Mouse (Mus musculus) forebrain, embryonic 16.5 days (tissue): ENCODE data around the gene Zbtb18. TPM values are rescaled to one million over a fixed set of nuclear protein-coding genes. Genes with fewer than 3 reads are reported as not detected.

ENCODE experiments used
- ATAC-seq: fragments of 200-750 bp; cut with Nextera tagmentation; 2 replicates; pipeline ENCODE4 v1.8.0; 2017; ENCODE audit warnings: mild to moderate bottlenecking, moderate library complexity
- H3K27ac ChIP-seq: fragments of 300-500 bp; sonication (generic); 2 replicates; pipeline ENCODE4 v1.5.1; 2014; ENCODE audit warnings: low read length, control low read depth
- H3K27me3 ChIP-seq: fragments of 300-500 bp; sonication (generic); replicated peaks from 2 replicates; pipeline ENCODE4 v1.6.1; 2014; ENCODE audit warnings: low read length; ENCODE audit not compliant: control insufficient read depth, insufficient read depth
- H3K36me3 ChIP-seq: fragments of 300-500 bp; sonication (generic); 2 replicates; pipeline ENCODE4 v1.6.1; 2014; ENCODE audit not compliant: control insufficient read depth, insufficient read depth
- H3K4me1 ChIP-seq: fragments of 300-500 bp; sonication (generic); replicated peaks from 2 replicates; pipeline ENCODE4 v1.6.1; 2014; ENCODE audit warnings: low read length; ENCODE audit not compliant: control insufficient read depth, insufficient read depth
- H3K4me2 ChIP-seq: fragments of 300-500 bp; sonication (generic); 2 replicates; pipeline ENCODE4 v1.6.1; 2014; ENCODE audit warnings: mild to moderate bottlenecking, low read length, control low read depth
- H3K4me3 ChIP-seq: fragments of 300-500 bp; sonication (generic); replicated peaks from 2 replicates; pipeline ENCODE4 v1.5.1; 2014; ENCODE audit warnings: mild to moderate bottlenecking, low read length, control low read depth
- H3K9ac ChIP-seq: fragments of 300-500 bp; sonication (generic); replicated peaks from 2 replicates; pipeline ENCODE4 v1.6.1; 2014; ENCODE audit warnings: low read depth, low read length, control low read depth
- H3K9me3 ChIP-seq: fragments of 300-500 bp; sonication (generic); 2 replicates; pipeline ENCODE4 v1.6.1; 2016; ENCODE audit warnings: low read length; ENCODE audit not compliant: control insufficient read depth
- WGBS: fragments of 180-500 bp; shearing (Covaris S2); extraction: QIAGEN DNeasy Blood & Tissue Kit; methylation state at CpG from one replicate; pipeline ENCODE4 v1.1.7; 2014; 5-methylcytosine and 5-hydroxymethylcytosine counted together
- polyA plus RNA-seq: library from polyadenylated mRNA; unstranded; fragments of >200 nt; fragmentation: Nextera tagmentation; extraction: Ambion mirVana; gene quantifications from 2 replicates; pipeline ENCODE4 v1.2.1, GENCODE M21; 2015

The Zbtb18 gene
- polyA plus RNA-seq, 1 experiment from 2014 or later: 111 TPM

DNA sequence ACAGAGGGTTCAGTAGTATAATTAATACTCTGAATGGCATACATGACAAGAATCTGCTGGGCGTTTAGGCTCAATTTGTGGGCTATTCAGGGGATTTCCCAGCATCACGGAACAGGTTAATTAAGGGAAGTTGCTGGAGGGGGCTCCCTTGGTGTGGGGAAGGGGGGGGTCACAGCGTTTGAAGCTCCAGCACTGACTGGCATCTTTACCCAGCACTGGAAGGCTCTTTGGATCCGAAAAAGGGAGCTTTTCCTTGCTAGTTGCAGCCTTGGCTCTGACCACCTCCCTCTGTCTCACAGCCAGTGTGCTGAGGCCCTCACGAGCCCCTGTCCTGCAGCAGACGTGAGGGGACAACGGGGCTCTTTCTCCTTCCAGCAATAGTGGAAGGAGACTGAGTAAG, 42.5 kb downstream of the Zbtb18 start:
- Histone ChIP-seq H3K9me3 (no peaks in the 10 kb centered on the region), H3K4me2 (no peak overlapping the region), H3K4me1 (peaks cover 12% of the 10 kb centered on the region), H3K36me3 (no peaks in the 10 kb centered on the region), H3K27ac (peak overlapping the region; percentile 52; the same call in 1 of the 2 replicates), H3K27me3 (no peaks in the 10 kb centered on the region), H3K9ac (peak overlapping the region; percentile 28), H3K4me3 (no peak overlapping the region)
- ATAC-seq: peak; percentile 80
- WGBS: 6% methylated on average over 7 of the region's 7 CpGs

DNA sequence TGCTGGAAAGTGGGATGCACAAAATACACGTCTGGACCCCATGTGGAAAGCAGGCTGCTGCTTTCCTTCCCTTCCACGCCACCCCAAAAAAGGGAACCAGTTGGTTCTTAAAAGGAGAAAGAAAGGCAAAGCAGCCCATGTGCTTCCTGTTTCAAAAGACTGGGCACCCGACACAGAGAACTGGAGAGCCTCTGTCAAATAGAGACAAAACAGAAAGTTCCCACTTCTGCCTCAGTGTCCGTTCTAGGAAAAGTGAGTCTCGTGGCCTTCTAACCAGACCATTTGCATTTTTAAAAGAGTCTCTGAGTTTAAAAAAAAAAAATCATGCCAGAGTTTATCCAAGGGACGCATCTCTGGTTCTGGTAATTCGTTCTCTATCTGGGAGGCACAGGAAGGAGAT, 47.7 kb downstream of the Zbtb18 start:
- Histone ChIP-seq H3K4me2 (no peak overlapping the region), H3K4me1 (peaks cover 11% of the 10 kb centered on the region), H3K9me3 (no peaks in the 10 kb centered on the region), H3K4me3 (no peak overlapping the region), H3K9ac (no peak overlapping the region), H3K27ac (no peak overlapping the region), H3K36me3 (no peaks in the 10 kb centered on the region), H3K27me3 (no peaks in the 10 kb centered on the region)
- 77% methylated on average over 7 of the region's 7 CpGs for WGBS
- no peak for ATAC-seq

- Histone ChIP-seq H3K27ac (no peak overlapping the region), H3K4me1 (peaks cover 10% of the 10 kb centered on the region), H3K27me3 (no peaks in the 10 kb centered on the region), H3K4me3 (no peak overlapping the region), H3K4me2 (no peak overlapping the region), H3K9me3 (no peaks in the 10 kb centered on the region), H3K9ac (no peak overlapping the region), H3K36me3 (no peaks in the 10 kb centered on the region)
- no peak for ATAC-seq
- WGBS: 52% methylated on average over 4 of the region's 4 CpGs
Observed at GRCm38 (mm10) chr1:177490808-177491207, 48.7 kb downstream of the Zbtb18 start.

DNA sequence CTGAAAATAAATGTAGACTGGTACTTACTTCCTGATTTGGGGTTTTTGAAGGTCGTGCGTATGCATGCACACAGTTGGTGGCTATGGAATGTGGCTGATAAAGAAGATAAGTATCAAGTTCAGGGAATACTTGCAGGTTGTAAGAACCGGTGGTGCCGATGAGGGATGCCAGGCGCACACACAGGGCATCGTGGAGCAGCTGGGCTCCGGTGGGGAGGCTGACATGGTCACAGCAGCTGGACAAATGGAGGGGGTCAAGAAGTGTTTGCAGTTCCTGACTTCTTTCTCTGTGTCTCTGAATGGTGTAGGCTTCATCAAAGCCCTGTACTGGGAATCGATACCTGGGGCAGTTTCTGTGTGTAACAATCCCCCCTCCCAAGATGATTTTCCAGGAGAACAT, 49.1 kb downstream of the Zbtb18 start:
- Histone ChIP-seq H3K4me3 (no peak overlapping the region), H3K9ac (no peak overlapping the region), H3K4me1 (peaks cover 10% of the 10 kb centered on the region), H3K27ac (no peak overlapping the region), H3K27me3 (no peaks in the 10 kb centered on the region), H3K4me2 (no peak overlapping the region), H3K36me3 (no peaks in the 10 kb centered on the region), H3K9me3 (no peaks in the 10 kb centered on the region)
- WGBS: 81% methylated on average over 8 of the region's 8 CpGs
- no peak for ATAC-seq

- Histone ChIP-seq H3K27me3 (no peaks in the 10 kb centered on the region), H3K4me2 (no peak overlapping the region), H3K27ac (peak overlapping the region; percentile 5; the same call in 1 of the 2 replicates), H3K4me1 (peaks cover 10% of the 10 kb centered on the region), H3K4me3 (no peak overlapping the region), H3K9me3 (no peaks in the 10 kb centered on the region), H3K9ac (no peak overlapping the region), H3K36me3 (no peaks in the 10 kb centered on the region)
- WGBS: 55% methylated on average over 8 of the region's 8 CpGs
- no peak for ATAC-seq
Observed at GRCm38 (mm10) chr1:177494306-177494705, 52.2 kb downstream of the Zbtb18 start.

DNA sequence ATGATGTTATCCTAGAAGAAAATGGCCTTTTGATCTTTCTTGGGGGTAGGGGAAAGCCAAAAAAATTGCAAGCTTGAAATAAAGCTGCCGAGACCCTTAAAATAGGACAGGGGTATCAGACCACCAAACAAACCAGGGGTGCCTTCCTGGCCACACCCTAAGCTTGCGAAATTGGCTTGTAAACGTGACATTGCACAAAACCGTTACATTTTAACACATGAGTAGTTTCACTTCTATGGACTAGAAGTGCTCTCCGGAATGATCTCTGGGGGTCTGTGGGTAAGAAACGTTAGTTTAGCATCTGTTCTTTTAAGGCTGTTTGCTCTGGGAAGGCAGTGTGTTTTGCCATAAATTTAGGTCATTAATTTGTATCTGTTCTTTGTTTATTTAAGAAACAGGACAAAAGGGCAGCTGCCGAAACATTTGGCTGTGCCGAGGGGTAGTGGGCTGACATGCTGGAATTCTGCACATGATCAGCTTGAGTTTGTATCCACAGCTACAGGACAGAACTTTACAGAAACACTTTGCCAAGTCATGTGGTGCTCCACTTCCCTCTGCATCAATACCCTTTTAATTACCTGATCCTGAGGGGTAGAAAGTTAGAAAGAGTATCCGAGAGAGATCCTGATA, 52.9 kb downstream of the Zbtb18 start:
- Histone ChIP-seq H3K36me3 (no peaks in the 10 kb centered on the region), H3K4me1 (peaks cover 10% of the 10 kb centered on the region), H3K9ac (no peak overlapping the region), H3K4me3 (no peak overlapping the region), H3K4me2 (0 out of 2 replicates have a peak overlapping the region, but pooled peaks have one; percentile 10), H3K9me3 (no peaks in the 10 kb centered on the region), H3K27me3 (no peaks in the 10 kb centered on the region), H3K27ac (peak overlapping the region; percentile 10; the same call in 1 of the 2 replicates)
- ATAC-seq: no peak
- WGBS: 27% methylated on average over 9 of the region's 9 CpGs

Other genes starting within 250 kb of the Zbtb18 start
- 40.6 and 44.9 TPM in 2 replicates for gene Akt3, start 184.1 kb upstream of the Zbtb18 start, polyA plus RNA-seq